Mouse (Mus musculus) heart, embryonic 10.5 days (tissue): Measurements from ENCODE around the gene Epop. TPM values are rescaled to one million over a fixed set of nuclear protein-coding genes. Genes with fewer than 3 reads are reported as not detected.

ENCODE experiments used
- DNase-seq: peaks from one replicate; pipeline ENCODE4 v3.0.0-alpha.2; 2017; ENCODE audit warnings: low spot score
- H3K27ac ChIP-seq: fragments of 300-500 bp; sonication (generic); 2 replicates; pipeline ENCODE4 v1.5.1; 2016; ENCODE audit warnings: mild to moderate bottlenecking
- H3K27me3 ChIP-seq: fragments of 300-500 bp; sonication (generic); 2 replicates; pipeline ENCODE4 v1.6.1; 2016; ENCODE audit warnings: mild to moderate bottlenecking; ENCODE audit not compliant: poor library complexity, insufficient read depth, severe bottlenecking
- H3K36me3 ChIP-seq: fragments of 300-500 bp; sonication (generic); 2 replicates; pipeline ENCODE4 v1.6.1; 2016; ENCODE audit warnings: mild to moderate bottlenecking, moderate library complexity
- H3K4me1 ChIP-seq: fragments of 300-500 bp; sonication (generic); 2 replicates; pipeline ENCODE4 v1.6.1; 2016; ENCODE audit warnings: mild to moderate bottlenecking
- H3K4me3 ChIP-seq: fragments of 300-500 bp; sonication (generic); 2 replicates; pipeline ENCODE4 v1.5.1; 2016; ENCODE audit warnings: mild to moderate bottlenecking, moderate library complexity
- H3K9me3 ChIP-seq: fragments of 300-500 bp; sonication (generic); 2 replicates; pipeline ENCODE4 v1.6.1; 2016; ENCODE audit warnings: mild to moderate bottlenecking, moderate library complexity
- WGBS: fragments of 180-500 bp; shearing (Covaris S2); methylation state at CpG from one replicate; pipeline ENCODE4 v1.1.7; 2016; 5-methylcytosine and 5-hydroxymethylcytosine counted together
- polyA plus RNA-seq: library from polyadenylated mRNA; unstranded; fragments of >200 nt; fragmentation: Nextera tagmentation; extraction: Ambion mirVana; gene quantifications from 2 replicates; pipeline ENCODE4 v1.2.1, GENCODE M21; 2016

The Epop gene
- polyA plus RNA-seq, 1 experiment from 2014 or later, result 8.5 TPM

DNA sequence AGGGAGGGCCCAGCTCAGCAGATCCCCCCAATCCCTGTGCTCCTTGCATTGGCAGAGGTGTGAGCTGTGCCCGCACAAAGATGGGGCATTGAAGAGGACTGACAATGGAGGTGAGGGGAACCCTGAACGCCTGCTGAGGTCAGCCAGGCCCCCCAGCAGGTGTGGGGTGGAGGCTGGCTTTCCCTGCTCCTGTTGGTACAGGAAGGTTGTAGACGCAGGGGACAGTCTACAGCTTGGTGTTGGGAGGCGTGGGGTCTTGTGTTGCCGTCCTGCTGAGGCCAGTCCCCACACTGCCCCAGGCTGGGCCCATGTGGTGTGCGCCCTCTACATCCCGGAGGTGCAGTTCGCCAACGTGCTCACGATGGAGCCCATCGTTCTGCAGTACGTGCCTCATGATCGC, 35.9 kb upstream of the Epop start:
- 0 out of 2 replicates have a peak, but pooled peaks cover 11% of the 10 kb centered on the region for H3K27me3 ChIP-seq
- peaks cover 49% of the 10 kb centered on the region for H3K36me3 ChIP-seq
- H3K4me3 ChIP-seq, result peak overlapping the region; percentile 91; the same call in 1 of the 2 replicates
- peaks cover 70% of the 10 kb centered on the region for H3K4me1 ChIP-seq
- DNase-seq, result no peak
- no peaks in the 10 kb centered on the region for H3K9me3 ChIP-seq
- 86% methylated on average over 13 of the region's 13 CpGs for WGBS
- H3K27ac ChIP-seq, result 0 out of 2 replicates have a peak overlapping the region, but pooled peaks have one; percentile 97

DNA sequence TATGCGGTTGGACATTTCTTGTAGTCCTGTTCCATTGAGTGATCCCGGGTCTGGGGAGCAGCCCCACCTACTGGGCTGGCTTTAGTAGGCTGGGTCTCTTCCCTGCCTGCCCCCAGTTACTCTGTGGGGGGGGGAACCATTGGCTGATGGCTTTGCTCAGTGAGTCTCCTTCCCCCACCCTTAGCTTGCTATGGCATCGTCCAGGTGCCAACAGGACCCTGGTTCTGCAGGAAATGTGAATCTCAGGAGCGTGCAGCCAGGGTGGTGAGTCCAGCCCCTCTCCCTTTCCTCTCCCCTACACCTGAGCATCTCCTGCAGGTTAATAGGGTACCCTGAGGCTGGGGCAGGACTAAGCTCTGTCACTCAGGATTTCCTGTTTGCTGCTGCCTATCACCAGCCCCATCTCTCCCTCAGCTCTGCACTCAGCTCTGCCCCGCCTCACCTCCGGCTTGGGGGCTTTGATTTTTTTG, 35.3 kb upstream of the Epop start:
- Histone ChIP-seq H3K9me3 (no peaks in the 10 kb centered on the region), H3K4me1 (peaks cover 69% of the 10 kb centered on the region), H3K4me3 (peak overlapping the region; percentile 91), H3K27me3 (0 out of 2 replicates have a peak, but pooled peaks cover 11% of the 10 kb centered on the region), H3K36me3 (peaks cover 44% of the 10 kb centered on the region), H3K27ac (peak overlapping the region; percentile 97)
- WGBS, result 33% methylated on average over 6 of the region's 6 CpGs
- DNase-seq, result no peak

DNA sequence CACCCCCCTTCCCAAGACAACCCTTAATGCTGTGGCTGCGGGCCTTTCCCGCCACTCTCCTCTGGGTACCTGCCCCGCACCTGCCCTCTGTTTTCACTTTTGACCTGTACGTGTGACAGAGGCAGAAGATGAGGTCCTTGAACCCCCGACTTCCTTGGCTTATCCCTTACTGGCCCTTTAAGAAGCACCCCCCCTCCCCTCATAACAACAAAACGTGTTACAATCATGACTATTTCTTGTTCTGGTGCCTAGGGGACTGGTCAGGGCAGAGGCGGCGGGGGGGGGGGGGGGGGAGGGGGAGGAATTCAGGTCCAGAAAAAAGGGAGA, 34.8 kb upstream of the Epop start:
- under 1% methylated on average over 6 of the region's 8 CpGs for WGBS
- peak overlapping the region; percentile 91 for H3K4me3 ChIP-seq
- no peak for DNase-seq
- no peaks in the 10 kb centered on the region for H3K9me3 ChIP-seq
- peak overlapping the region; percentile 97 for H3K27ac ChIP-seq
- H3K4me1 ChIP-seq, result peaks cover 69% of the 10 kb centered on the region
- H3K27me3 ChIP-seq, result 0 out of 2 replicates have a peak, but pooled peaks cover 11% of the 10 kb centered on the region
- peaks cover 42% of the 10 kb centered on the region for H3K36me3 ChIP-seq

DNA sequence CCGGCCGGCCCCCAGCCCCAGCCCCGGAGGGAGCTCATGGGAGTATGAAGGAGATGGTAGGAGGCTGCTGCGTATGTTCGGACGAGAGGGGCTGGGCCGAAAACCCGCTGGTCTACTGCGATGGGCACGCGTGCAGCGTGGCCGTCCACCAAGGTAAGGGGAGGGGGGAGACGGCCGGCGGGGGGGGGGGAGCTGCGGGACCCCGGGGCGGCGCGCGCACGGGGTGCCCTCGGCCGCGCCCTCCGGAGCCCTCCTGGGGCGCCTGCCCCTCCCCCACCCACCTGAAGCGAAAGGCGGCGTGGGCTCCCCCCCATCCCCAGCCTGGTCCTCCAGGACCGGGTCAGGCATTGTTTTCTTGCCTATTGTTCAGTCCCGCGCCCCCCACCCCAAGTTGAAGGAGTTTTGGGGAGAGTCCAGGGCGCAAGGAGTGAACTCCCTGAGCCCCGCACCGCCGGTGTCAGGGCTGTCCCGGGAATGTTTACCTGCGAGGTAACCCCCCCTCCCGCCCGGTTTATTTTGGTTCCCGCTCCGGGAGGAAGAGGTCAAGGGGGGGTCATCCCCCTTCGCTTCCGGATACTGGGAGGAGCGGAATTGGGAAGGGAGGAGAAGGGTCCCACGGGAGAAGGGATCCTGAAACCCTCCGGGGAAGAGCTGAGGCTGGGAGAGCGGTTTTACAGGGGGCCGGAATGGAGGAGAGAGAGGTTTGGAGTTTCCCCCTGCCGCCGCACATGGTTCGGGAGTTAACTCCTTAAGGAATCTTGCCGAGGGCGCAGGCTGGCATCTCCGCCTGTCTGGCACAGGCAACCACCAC, 34.2 kb upstream of the Epop start:
- Histone ChIP-seq H3K36me3 (peaks cover 36% of the 10 kb centered on the region), H3K9me3 (no peaks in the 10 kb centered on the region), H3K4me3 (peak overlapping the region; percentile 91), H3K27ac (peak overlapping the region; percentile 97), H3K4me1 (peaks cover 69% of the 10 kb centered on the region), H3K27me3 (0 out of 2 replicates have a peak, but pooled peaks cover 11% of the 10 kb centered on the region)
- DNase-seq, result no peak
- under 1% methylated on average over 43 of the region's 57 CpGs for WGBS

DNA sequence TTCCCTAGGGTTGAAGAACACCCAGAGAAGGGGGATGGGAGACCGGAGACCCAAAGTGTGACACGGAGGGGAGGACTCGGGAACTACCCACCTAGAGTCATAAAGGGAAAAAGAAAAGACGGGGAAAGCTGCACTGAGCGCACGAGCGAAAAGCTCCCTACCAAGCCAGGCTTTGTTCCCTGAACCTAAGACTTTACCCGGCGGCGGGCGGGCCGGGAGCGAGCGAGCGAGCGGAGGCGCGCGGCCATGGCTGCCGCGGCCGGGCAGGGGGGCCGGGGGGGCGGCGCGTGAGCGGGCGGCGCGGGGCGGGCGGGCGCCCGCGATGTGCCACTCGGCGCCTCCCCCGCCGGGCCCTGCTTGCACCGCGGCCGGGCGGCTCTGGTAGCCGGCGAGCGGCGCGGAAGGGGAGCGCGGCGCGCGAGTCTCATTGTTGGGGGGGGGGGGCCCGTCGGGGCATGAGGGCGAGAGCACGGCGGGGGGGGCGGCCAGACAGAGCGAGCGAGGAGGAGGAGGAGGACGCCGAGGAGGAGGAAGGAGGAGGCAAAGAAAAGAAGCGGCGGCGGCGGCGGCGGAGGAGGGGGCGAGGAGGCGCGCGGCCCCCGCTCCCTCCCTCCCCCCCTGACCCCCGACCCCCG, 33.5 kb upstream of the Epop start, which contains the start of gene Mllt6:
Gene Mllt6 (plus strand): TSS at position 522 of the 635 bp plus-strand sequence.
- peak; percentile 89 for DNase-seq
- Histone ChIP-seq H3K9me3 (no peaks in the 10 kb centered on the region), H3K4me1 (peaks cover 66% of the 10 kb centered on the region), H3K27me3 (0 out of 2 replicates have a peak, but pooled peaks cover 11% of the 10 kb centered on the region), H3K36me3 (peaks cover 29% of the 10 kb centered on the region), H3K4me3 (peak within 1 kb of the TSS; percentile 91), H3K27ac (peak within 1 kb of the TSS; percentile 97)
- WGBS, result 6% methylated on average over 53 of the region's 76 CpGs

DNA sequence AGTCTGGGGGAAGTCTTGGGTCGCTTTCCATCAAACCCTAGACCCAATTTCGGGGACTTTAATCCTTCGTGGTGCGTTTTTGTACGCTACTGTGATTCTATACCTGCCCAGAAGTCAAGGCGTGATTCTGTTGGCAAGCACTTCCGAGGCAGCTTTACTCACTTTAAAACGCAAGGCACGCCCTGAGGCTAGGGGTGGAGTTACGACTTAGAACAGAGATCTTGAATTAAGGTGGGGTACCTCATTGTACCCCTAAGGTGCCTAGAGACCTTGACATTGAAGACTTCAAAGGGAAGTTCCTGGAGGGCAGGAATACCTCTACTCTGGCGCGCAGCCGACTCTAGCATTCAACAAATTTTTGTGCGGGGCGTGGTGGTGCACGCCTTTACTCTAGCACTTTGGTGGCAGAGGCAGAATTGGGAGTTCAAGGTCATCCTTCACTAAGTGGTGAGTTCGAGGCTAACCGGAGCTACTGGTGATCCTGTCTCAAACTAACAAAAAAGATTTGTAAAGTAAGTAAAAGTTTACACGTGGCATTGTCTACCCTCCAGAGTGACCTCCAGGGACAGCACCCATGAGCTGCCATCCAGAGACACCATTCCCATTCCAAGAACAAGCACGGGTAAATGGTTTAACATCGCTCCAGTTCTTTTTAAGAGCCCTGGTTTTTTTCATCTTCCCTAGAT, 32.8 kb upstream of the Epop start:
- Histone ChIP-seq H3K4me1 (peaks cover 67% of the 10 kb centered on the region), H3K36me3 (peaks cover 23% of the 10 kb centered on the region), H3K27ac (peak overlapping the region; percentile 97), H3K4me3 (peak overlapping the region; percentile 91), H3K27me3 (0 out of 2 replicates have a peak, but pooled peaks cover 11% of the 10 kb centered on the region), H3K9me3 (no peaks in the 10 kb centered on the region)
- DNase-seq, result no peak
- WGBS, result under 1% methylated on average over 21 of the region's 21 CpGs

DNA sequence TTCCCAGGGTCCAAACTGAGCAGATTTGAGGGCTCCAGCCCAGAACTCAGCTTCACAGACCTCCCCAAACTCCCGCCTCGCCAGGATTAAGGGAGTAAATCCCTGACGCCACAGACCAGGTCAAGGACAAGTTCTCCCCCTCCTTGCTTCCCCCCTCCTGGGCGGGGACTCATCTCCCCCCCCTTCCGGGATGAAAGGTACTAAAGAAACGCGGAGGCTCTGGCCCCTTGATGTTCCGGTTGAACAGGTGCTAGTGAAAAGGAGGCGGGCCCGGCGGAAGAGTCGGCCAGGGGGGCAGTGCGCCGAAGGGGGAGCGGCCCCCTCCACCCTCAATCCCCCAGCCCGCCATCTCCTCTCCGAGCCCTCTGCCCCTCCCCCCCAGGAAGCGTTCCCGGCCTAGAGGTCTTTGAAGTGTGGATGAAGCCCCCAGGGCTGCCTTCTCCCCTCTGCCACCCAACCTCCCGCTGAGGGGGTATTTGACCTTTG, 32.2 kb upstream of the Epop start:
- Histone ChIP-seq H3K4me1 (peaks cover 70% of the 10 kb centered on the region), H3K36me3 (peaks cover 16% of the 10 kb centered on the region), H3K4me3 (peak overlapping the region; percentile 91), H3K27me3 (0 out of 2 replicates have a peak, but pooled peaks cover 11% of the 10 kb centered on the region), H3K9me3 (no peaks in the 10 kb centered on the region), H3K27ac (peak overlapping the region; percentile 97)
- WGBS, result under 1% methylated on average over 20 of the region's 20 CpGs
- no peak for DNase-seq

DNA sequence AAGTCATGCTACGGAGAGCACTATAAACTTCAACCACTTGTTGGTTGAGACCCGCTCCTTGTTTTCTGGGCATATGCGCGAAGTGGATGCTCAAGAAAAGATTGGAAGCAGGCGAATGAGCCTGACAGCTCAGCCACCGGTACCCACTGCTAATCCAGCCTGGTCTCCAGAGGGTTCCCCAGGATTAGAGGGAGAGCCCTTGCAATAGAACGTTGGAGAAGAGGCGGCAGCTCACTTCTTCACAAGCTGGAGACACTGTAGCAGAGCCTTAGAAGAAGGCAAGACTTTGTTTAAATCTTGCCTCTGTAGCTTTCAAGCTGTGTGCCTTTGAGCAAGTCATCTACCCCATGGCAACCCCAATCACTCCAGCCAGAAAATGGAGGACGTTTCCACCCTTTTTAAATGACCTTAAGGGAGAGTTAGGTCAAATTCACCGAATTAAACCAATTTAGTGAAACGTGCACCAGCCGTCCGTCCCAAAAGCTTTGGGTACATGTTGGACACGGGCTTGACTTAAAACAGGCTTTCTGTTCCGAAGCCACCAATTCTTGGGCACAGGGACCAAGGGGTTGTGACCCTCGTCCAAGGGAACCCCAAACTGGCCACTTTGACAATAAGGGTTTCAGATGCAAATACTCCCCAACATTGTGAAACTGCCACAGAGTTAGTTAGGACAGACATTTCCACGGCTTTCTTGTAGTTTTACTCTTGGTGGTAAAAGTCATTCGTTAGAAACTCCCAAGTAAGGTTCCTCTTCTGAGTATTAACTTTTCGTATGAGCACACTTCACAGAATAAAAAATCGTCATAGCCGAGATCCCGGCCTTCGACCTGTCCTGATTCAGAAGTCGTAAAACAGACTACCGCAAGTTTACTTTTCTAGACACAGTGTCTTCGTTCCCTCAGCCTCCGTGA, 31.5 kb upstream of the Epop start:
- WGBS, result 5% methylated on average over 27 of the region's 27 CpGs
- DNase-seq, result no peak
- H3K4me1 ChIP-seq, result peaks cover 74% of the 10 kb centered on the region

DNA sequence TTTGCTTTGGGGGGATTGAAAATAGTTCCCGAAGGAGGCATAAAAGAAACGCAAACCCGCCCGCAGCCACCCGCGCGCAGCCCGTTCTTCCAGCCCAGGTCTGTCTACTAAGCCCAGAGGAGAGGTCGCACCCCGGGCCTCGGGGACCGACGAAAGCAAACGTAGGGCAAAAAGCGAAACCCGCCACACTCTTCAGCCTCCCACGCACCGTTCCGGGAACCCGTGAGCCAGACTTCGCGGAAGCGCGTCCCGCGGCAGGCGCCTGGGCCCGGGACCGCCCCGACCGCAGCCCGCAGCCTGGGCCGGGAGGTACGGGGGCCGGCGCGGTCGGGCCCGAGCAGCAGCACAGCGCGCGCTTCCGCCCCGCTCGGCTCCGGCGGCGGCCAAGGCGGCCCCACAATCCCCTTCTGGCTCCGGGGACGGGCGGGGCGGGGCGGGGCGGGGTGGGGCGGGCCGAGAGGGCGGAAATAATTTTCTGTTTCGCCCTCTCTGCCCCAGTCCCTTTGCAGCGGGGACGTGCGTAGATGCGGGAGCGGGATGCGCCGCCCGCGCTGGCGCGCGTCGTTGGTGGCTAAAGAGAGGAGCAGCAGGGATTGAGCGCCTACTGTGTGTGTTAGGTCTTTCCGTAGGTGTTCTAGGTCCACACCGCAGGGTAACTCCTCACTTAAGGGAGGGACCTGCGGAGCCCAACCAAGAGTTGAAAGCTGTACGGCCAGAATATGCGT, 30.6 kb upstream of the Epop start:
- H3K9me3 ChIP-seq, result no peaks in the 10 kb centered on the region
- H3K4me3 ChIP-seq, result peak overlapping the region; percentile 91
- H3K4me1 ChIP-seq, result peaks cover 70% of the 10 kb centered on the region
- H3K27ac ChIP-seq, result peak overlapping the region; percentile 97
- peak; percentile 91 for DNase-seq
- under 1% methylated on average over 77 of the region's 78 CpGs for WGBS
- peaks cover 1% of the 10 kb centered on the region for H3K36me3 ChIP-seq
- H3K27me3 ChIP-seq, result 0 out of 2 replicates have a peak, but pooled peaks cover 11% of the 10 kb centered on the region

More for the DNA sequence above, 31.5 kb upstream of the Epop start:
- H3K36me3 ChIP-seq, result peaks cover 9% of the 10 kb centered on the region
- no peaks in the 10 kb centered on the region for H3K9me3 ChIP-seq
- 0 out of 2 replicates have a peak, but pooled peaks cover 11% of the 10 kb centered on the region for H3K27me3 ChIP-seq
- H3K27ac ChIP-seq, result peak overlapping the region; percentile 97
- peak overlapping the region; percentile 91 for H3K4me3 ChIP-seq

DNA sequence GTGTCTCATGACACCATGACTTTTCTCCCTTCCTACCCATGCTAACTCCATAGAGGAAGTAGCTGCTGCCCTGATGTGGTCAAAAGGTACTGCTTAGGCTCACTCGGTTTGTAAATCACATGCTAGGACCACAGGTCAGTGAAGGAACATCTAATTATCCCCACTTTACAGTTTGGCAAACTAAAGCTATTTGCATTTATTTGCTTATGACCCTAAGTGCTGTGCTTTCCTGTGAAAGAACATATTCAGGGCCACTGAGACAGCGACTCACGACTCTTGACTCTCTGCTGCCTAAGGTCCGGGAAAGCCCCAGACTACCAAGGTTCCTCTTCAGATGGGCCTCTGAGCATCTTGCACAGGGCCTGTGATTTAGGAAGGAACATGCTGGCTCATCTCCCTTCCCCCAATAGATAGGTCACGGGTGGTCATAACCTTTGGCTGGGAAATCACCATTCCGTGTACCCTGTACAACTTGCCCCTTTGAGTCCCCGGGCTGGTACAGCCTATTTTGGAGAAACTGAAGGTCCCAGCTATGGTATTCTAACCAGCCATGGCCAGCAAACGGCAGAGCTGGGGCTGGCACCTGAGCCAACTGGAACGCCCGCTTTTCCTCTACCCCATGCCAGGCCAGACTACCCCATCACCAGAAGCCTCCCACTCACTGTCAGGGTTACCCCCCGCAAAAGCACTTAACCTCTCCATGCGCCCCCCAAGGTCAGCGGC, 29.9 kb upstream of the Epop start:
- peak overlapping the region; percentile 97 for H3K27ac ChIP-seq
- DNase-seq, result no peak
- WGBS, result 12% methylated on average over 13 of the region's 13 CpGs
- H3K27me3 ChIP-seq, result 0 out of 2 replicates have a peak, but pooled peaks cover 11% of the 10 kb centered on the region
- no peaks in the 10 kb centered on the region for H3K36me3 ChIP-seq
- H3K4me3 ChIP-seq, result peak overlapping the region; percentile 91
- no peaks in the 10 kb centered on the region for H3K9me3 ChIP-seq
- H3K4me1 ChIP-seq, result peaks cover 62% of the 10 kb centered on the region
